Mouse (Mus musculus): ENCODE measurements around the gene Pm20d1. TPM values are rescaled to one million over a fixed set of nuclear protein-coding genes. Genes with fewer than 3 reads are reported as not detected.
A peak's percentile ranks its signal among the peaks of the same experiment; 100 is the strongest.

Pm20d1 gene
- polyA plus RNA-seq, 1 experiment from 2014 or later = 2.3 TPM

- Histone ChIP-seq H3K27ac (replicated peaks; ENCODE audit: low read depth, low read length) (no peak overlapping the region), H3K9ac (ENCODE audit: low read length) (no peak overlapping the region), H3K4me1 (ENCODE audit: control insufficient read depth, insufficient read depth, low read length) (no peaks in the 10 kb centered on the region), H3K36me3 (ENCODE audit: control insufficient read depth, insufficient read depth, low read length) (peaks cover 8% of the 10 kb centered on the region; the same call in 1 of the 2 replicates), H3K4me3 (ENCODE audit: low read depth, low read length) (no peak overlapping the region), H3K27me3 (ENCODE audit: control insufficient read depth, insufficient read depth, low read length) (no peaks in the 10 kb centered on the region), H3K4me2 (ENCODE audit: low read depth, severe bottlenecking) (no peak overlapping the region), H3K9me3 (ENCODE audit: control insufficient read depth, low read length) (no peaks in the 10 kb centered on the region)
- ATAC-seq (ENCODE audit: insufficient number of reproducible peaks, low FRiP score, low TSS enrichment, low read depth) (no peak), DNase-seq (ENCODE audit: low spot score) (no peak)
- WGBS = 84% methylated on average over 8 of the region's 8 CpGs
These were observed 47.7 kb downstream of the Pm20d1 start for GRCm38 (mm10) chr1:131844883-131845282.

DNA sequence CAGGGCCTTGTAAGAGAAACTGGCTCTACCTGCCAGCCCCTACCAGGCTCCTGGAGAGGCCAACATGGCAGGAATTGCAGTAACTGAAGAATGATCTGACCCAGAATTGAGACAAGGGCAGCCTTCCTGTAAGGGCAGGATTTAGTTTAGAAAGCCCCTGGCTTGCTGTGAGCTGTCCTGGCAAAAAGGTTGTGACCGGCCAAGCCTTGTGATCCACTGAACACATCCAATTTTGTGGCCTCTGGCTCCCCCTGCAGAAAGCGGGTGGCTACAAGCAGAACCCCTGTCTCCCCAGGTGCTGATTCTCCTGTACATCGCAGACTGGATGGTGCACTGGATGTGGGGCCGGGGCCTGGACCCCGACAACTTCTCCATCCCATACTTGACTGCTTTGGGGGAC, 49.1 kb downstream of the Pm20d1 start:
- H3K4me3 ChIP-seq (ENCODE audit: low read depth, low read length) = no peak overlapping the region
- peak; percentile 57 for DNase-seq (ENCODE audit: low spot score)
- H3K36me3 ChIP-seq (ENCODE audit: control insufficient read depth, insufficient read depth, low read length) = peaks cover 2% of the 10 kb centered on the region; the same call in 1 of the 2 replicates
- H3K4me2 ChIP-seq (ENCODE audit: low read depth, severe bottlenecking) = no peak overlapping the region
- H3K27ac ChIP-seq (replicated peaks; ENCODE audit: low read depth, low read length) = no peak overlapping the region
- H3K9ac ChIP-seq (ENCODE audit: low read length) = no peak overlapping the region
- no peaks in the 10 kb centered on the region for H3K27me3 ChIP-seq (ENCODE audit: control insufficient read depth, insufficient read depth, low read length)
- 74% methylated on average over 5 of the region's 5 CpGs for WGBS
- no peak for ATAC-seq (ENCODE audit: insufficient number of reproducible peaks, low FRiP score, low TSS enrichment, low read depth)
- H3K4me1 ChIP-seq (ENCODE audit: control insufficient read depth, insufficient read depth, low read length) = no peaks in the 10 kb centered on the region
- H3K9me3 ChIP-seq (ENCODE audit: control insufficient read depth, low read length) = no peaks in the 10 kb centered on the region

DNA sequence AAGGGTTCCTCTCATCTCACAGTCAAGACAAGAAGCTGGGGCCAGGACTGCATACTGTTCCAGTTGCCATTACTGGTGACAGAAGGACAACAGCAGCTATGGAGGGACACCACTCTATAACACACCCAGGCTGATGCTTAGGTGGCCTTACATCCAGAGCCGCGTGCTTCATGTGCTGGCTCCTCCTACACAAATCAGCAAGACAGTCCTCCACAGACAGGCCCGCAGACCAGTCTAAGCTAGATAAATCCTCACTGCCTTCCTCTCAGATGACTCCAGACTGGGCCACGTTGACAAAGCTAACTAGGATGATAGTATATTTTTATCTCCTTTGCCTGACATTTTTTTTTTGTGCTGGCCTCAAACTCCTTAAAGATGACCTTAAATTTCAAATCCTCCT, 64.6 kb downstream of the Pm20d1 start:
- Histone ChIP-seq H3K27ac (replicated peaks; ENCODE audit: low read depth, low read length) (no peak overlapping the region), H3K9me3 (ENCODE audit: control insufficient read depth, low read length) (no peaks in the 10 kb centered on the region), H3K4me1 (ENCODE audit: control insufficient read depth, insufficient read depth, low read length) (no peaks in the 10 kb centered on the region), H3K4me3 (ENCODE audit: low read depth, low read length) (no peak overlapping the region), H3K36me3 (ENCODE audit: control insufficient read depth, insufficient read depth, low read length) (no peaks in the 10 kb centered on the region), H3K9ac (ENCODE audit: low read length) (no peak overlapping the region), H3K27me3 (ENCODE audit: control insufficient read depth, insufficient read depth, low read length) (no peaks in the 10 kb centered on the region), H3K4me2 (ENCODE audit: low read depth, severe bottlenecking) (no peak overlapping the region)
- DNase-seq (ENCODE audit: low spot score) (no peak), ATAC-seq (ENCODE audit: insufficient number of reproducible peaks, low FRiP score, low TSS enrichment, low read depth) (no peak)
- 79% methylated on average over 4 of the region's 4 CpGs for WGBS

DNA sequence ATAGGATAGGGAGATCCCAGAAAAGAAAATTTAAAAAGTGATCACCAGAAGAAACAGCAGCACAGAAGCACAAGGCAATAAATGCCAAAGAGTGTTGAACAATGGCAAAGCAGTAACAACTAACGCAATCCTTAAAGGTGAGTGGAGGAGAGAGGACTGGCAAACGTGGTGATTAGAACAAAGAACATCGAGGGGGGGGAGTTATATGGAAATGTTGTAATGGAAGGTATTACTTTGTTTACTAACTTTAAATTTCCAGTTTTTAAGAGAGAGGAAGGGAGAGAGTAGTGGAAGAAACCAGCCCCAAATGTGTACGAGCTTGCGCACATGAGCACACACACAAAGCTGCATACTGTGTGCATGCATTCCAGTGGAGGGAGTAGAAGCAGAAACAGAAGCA, 68.4 kb downstream of the Pm20d1 start:
- Histone ChIP-seq H3K27ac (replicated peaks; ENCODE audit: low read depth, low read length) (no peak overlapping the region), H3K36me3 (ENCODE audit: control insufficient read depth, insufficient read depth, low read length) (no peaks in the 10 kb centered on the region), H3K4me2 (ENCODE audit: low read depth, severe bottlenecking) (no peak overlapping the region), H3K27me3 (ENCODE audit: control insufficient read depth, insufficient read depth, low read length) (0 out of 2 replicates have a peak, but pooled peaks cover 5% of the 10 kb centered on the region), H3K9me3 (ENCODE audit: control insufficient read depth, low read length) (no peaks in the 10 kb centered on the region), H3K4me3 (ENCODE audit: low read depth, low read length) (no peak overlapping the region), H3K9ac (ENCODE audit: low read length) (no peak overlapping the region), H3K4me1 (ENCODE audit: control insufficient read depth, insufficient read depth, low read length) (no peaks in the 10 kb centered on the region)
- 79% methylated on average over 5 of the region's 5 CpGs for WGBS
- DNase-seq (ENCODE audit: low spot score) (no peak), ATAC-seq (ENCODE audit: insufficient number of reproducible peaks, low FRiP score, low TSS enrichment, low read depth) (no peak)

DNA sequence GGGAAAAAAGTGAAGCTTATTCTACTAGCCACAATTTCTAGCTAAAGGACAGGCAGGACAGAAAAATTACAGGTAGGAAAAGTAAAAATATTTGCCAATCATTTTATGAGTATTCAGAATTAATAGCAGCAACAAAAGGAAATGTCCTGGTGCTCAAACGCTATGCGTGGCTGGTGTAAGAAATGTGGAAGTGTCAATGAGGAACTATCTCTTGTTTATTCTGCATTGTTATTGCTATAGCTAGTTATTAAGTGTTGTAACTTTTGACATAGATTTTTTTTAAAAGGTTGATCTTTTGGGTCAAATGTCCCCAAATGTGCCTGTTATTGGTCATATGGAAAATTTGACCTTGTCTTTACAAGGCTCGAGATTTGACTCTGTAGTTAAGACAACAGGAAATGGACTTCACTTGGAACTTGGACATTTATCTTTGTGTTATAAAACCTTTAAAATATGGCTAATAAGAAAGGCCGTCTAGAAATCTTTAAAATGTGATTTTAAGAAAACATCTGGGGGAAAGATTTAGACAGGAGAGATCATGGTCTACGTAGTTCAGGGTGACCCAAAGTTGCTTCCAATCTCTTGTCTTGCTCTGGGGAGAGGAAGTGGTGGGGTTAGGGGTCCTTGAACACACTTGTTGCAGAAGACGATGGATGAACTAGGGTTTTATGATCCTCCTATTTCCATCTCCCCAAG, 69.3 kb downstream of the Pm20d1 start:
- WGBS = 84% methylated on average over 6 of the region's 6 CpGs

GRCm38 (mm10) chr1:131867093-131867945, 70.1 kb downstream of the Pm20d1 start, which contains the start of gene Rab29:
TSS of gene Rab29 (plus strand) at chr1:131867224.
- no peaks in the 10 kb centered on the region for H3K4me1 ChIP-seq (ENCODE audit: control insufficient read depth, insufficient read depth, low read length)
- no peaks in the 10 kb centered on the region for H3K36me3 ChIP-seq (ENCODE audit: control insufficient read depth, insufficient read depth, low read length)
- H3K9me3 ChIP-seq (ENCODE audit: control insufficient read depth, low read length) = no peaks in the 10 kb centered on the region
- ATAC-seq (ENCODE audit: insufficient number of reproducible peaks, low FRiP score, low TSS enrichment, low read depth) = peak; percentile 92
- H3K9ac ChIP-seq (ENCODE audit: low read length) = peak within 1 kb of the TSS; percentile 55
- H3K27ac ChIP-seq (replicated peaks; ENCODE audit: low read depth, low read length) = no peak within 1 kb of the TSS
- peak within 1 kb of the TSS; percentile 69 for H3K4me2 ChIP-seq (ENCODE audit: low read depth, severe bottlenecking)
- DNase-seq (ENCODE audit: low spot score) = peak; percentile 93
- 0 out of 2 replicates have a peak, but pooled peaks cover 5% of the 10 kb centered on the region for H3K27me3 ChIP-seq (ENCODE audit: control insufficient read depth, insufficient read depth, low read length)
- peak within 1 kb of the TSS; percentile 31 for H3K4me3 ChIP-seq (ENCODE audit: low read depth, low read length)
- WGBS = 2% methylated on average over 46 of the region's 46 CpGs

More for the DNA sequence above, 69.3 kb downstream of the Pm20d1 start:
- Histone ChIP-seq H3K4me1 (ENCODE audit: control insufficient read depth, insufficient read depth, low read length) (no peaks in the 10 kb centered on the region), H3K27me3 (ENCODE audit: control insufficient read depth, insufficient read depth, low read length) (0 out of 2 replicates have a peak, but pooled peaks cover 5% of the 10 kb centered on the region), H3K9ac (ENCODE audit: low read length) (no peak overlapping the region), H3K4me3 (ENCODE audit: low read depth, low read length) (no peak overlapping the region), H3K9me3 (ENCODE audit: control insufficient read depth, low read length) (no peaks in the 10 kb centered on the region), H3K36me3 (ENCODE audit: control insufficient read depth, insufficient read depth, low read length) (no peaks in the 10 kb centered on the region), H3K27ac (replicated peaks; ENCODE audit: low read depth, low read length) (no peak overlapping the region), H3K4me2 (ENCODE audit: low read depth, severe bottlenecking) (no peak overlapping the region)
- DNase-seq (ENCODE audit: low spot score) = no peak
- no peak for ATAC-seq (ENCODE audit: insufficient number of reproducible peaks, low FRiP score, low TSS enrichment, low read depth)

- Histone ChIP-seq H3K4me1 (ENCODE audit: control insufficient read depth, insufficient read depth, low read length) (no peaks in the 10 kb centered on the region), H3K27me3 (ENCODE audit: control insufficient read depth, insufficient read depth, low read length) (0 out of 2 replicates have a peak, but pooled peaks cover 5% of the 10 kb centered on the region), H3K9ac (ENCODE audit: low read length) (peak overlapping the region; percentile 55), H3K27ac (replicated peaks; ENCODE audit: low read depth, low read length) (no peak overlapping the region), H3K36me3 (ENCODE audit: control insufficient read depth, insufficient read depth, low read length) (no peaks in the 10 kb centered on the region), H3K9me3 (ENCODE audit: control insufficient read depth, low read length) (no peaks in the 10 kb centered on the region), H3K4me3 (ENCODE audit: low read depth, low read length) (peak overlapping the region; percentile 31), H3K4me2 (ENCODE audit: low read depth, severe bottlenecking) (peak overlapping the region; percentile 69)
- DNase-seq (ENCODE audit: low spot score) (no peak), ATAC-seq (ENCODE audit: insufficient number of reproducible peaks, low FRiP score, low TSS enrichment, low read depth) (no peak)
- WGBS = 29% methylated on average over 10 of the region's 10 CpGs
These were observed 70.7 kb downstream of the Pm20d1 start for GRCm38 (mm10) chr1:131867946-131868290.

- 78% methylated on average over 2 of the region's 2 CpGs for WGBS
These were observed 72.4 kb downstream of the Pm20d1 start for GRCm38 (mm10) chr1:131869561-131869960.

More at GRCm38 (mm10) chr1:131869561-131869960, 72.4 kb downstream of the Pm20d1 start:
- ATAC-seq (ENCODE audit: insufficient number of reproducible peaks, low FRiP score, low TSS enrichment, low read depth) = no peak
- Histone ChIP-seq H3K27me3 (ENCODE audit: control insufficient read depth, insufficient read depth, low read length) (0 out of 2 replicates have a peak, but pooled peaks cover 5% of the 10 kb centered on the region), H3K27ac (replicated peaks; ENCODE audit: low read depth, low read length) (no peak overlapping the region), H3K9me3 (ENCODE audit: control insufficient read depth, low read length) (no peaks in the 10 kb centered on the region), H3K4me2 (ENCODE audit: low read depth, severe bottlenecking) (no peak overlapping the region), H3K36me3 (ENCODE audit: control insufficient read depth, insufficient read depth, low read length) (no peaks in the 10 kb centered on the region), H3K9ac (ENCODE audit: low read length) (no peak overlapping the region), H3K4me1 (ENCODE audit: control insufficient read depth, insufficient read depth, low read length) (no peaks in the 10 kb centered on the region), H3K4me3 (ENCODE audit: low read depth, low read length) (no peak overlapping the region)
- DNase-seq (ENCODE audit: low spot score) = no peak

Measured in limb, embryonic 11.5 days (tissue).